Mouse (Mus musculus) urinary bladder, adult 18-20 months (tissue): ENCODE results near the gene Nmur1.
A peak's percentile ranks its signal among the peaks of the same experiment; 100 is the strongest.
"Not testable (repeated sequence)": the region's sequence is repeated elsewhere in the genome, so short reads cannot be mapped to it uniquely, and the experiment has no call there.

Experiments used
- DNase-seq, 2 experiments: peaks; one replicate each; pipeline ENCODE4 v3.0.0; 2022; ENCODE audit warnings: low spot score in 2 of 2, mixed read lengths in 2 of 2

The Nmur1 gene

GRCm38 (mm10) chr1:86426128-86426527 lies at the start of gene Nmur1, which contains the start of gene Tex44:
Nmur1 (minus strand) TSS chr1:86426228.
Tex44 (plus strand) TSS chr1:86426329.
- DNase-seq: no peak

GRCm38 (mm10) chr1:86473109-86473760 lies 47.2 kb upstream of the Nmur1 start:
- no peak for DNase-seq

GRCm38 (mm10) chr1:86472197-86472952 lies 46.3 kb upstream of the Nmur1 start:
- DNase-seq: peak; percentile 66 to 78

- DNase-seq: not testable (repeated sequence)
Measured at GRCm38 (mm10) chr1:86471504-86471961, 45.5 kb upstream of the Nmur1 start.

GRCm38 (mm10) chr1:86470519-86471181 lies 44.6 kb upstream of the Nmur1 start:
- DNase-seq: peak; percentile 60 to 74

GRCm38 (mm10) chr1:86469876-86470275 lies 43.8 kb upstream of the Nmur1 start:
- no peak for DNase-seq

- no peak for DNase-seq
Measured at GRCm38 (mm10) chr1:86467416-86467815, 41.4 kb upstream of the Nmur1 start.

GRCm38 (mm10) chr1:86464875-86465224 lies 38.8 kb upstream of the Nmur1 start:
- DNase-seq: no peak

GRCm38 (mm10) chr1:86464223-86464874 lies 38.3 kb upstream of the Nmur1 start:
- no peak for DNase-seq

- DNase-seq: no peak
Measured at GRCm38 (mm10) chr1:86459371-86459770, 33.3 kb upstream of the Nmur1 start.

- DNase-seq: no peak
Measured at GRCm38 (mm10) chr1:86456892-86457581, 31.0 kb upstream of the Nmur1 start.

GRCm38 (mm10) chr1:86452713-86453112 lies 26.7 kb upstream of the Nmur1 start:
- no peak for DNase-seq

- no peak for DNase-seq
Measured at GRCm38 (mm10) chr1:86449966-86450365, 23.9 kb upstream of the Nmur1 start.

GRCm38 (mm10) chr1:86448272-86448671 lies 22.2 kb upstream of the Nmur1 start:
- no peak for DNase-seq

GRCm38 (mm10) chr1:86447596-86448171 lies 21.7 kb upstream of the Nmur1 start:
- DNase-seq: no peak

GRCm38 (mm10) chr1:86443386-86444172 lies 17.6 kb upstream of the Nmur1 start:
- no peak for DNase-seq

- no peak for DNase-seq
Measured at GRCm38 (mm10) chr1:86442832-86443231, 16.8 kb upstream of the Nmur1 start.

- DNase-seq: peak; percentile 81 to 86
Measured at GRCm38 (mm10) chr1:86441980-86442831, 16.2 kb upstream of the Nmur1 start.

- DNase-seq: no peak
Measured at GRCm38 (mm10) chr1:86441724-86441979, 15.6 kb upstream of the Nmur1 start.
